Mouse (Mus musculus) ovary, adult 18-20 months (tissue): ENCODE measurements around the gene Tacc3.

Experiments
- DNase-seq: peaks from one replicate; pipeline ENCODE4 v3.0.0; 2022; ENCODE audit warnings: low spot score, mixed read lengths

Gene Tacc3

GRCm38 (mm10) chr5:33694848-33695717, 37.2 kb downstream of the Tacc3 start:
- DNase-seq: no peak

DNA sequence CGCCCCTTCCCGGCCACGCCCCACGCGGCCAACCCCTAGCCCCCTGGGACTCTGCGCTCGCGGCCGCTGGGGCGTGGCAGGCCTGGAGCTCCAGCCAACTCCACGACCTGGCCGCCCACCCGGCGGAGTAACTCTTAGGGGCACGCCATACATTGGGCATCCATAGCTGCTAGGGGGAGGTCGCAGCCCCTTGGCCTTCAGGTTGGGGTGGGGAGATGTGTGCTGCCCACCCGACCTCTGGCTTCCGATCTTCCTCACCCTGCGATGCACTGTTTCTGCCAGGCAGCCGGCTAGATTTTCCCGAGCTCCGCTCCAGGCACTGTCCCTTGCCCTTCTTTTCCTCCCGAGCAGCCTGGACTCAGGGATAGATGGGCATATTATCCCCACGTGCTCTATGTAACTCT, 37.8 kb downstream of the Tacc3 start:
- no peak for DNase-seq

- no peak for DNase-seq
Measured at GRCm38 (mm10) chr5:33696430-33696829, 38.5 kb downstream of the Tacc3 start.

- DNase-seq: no peak
Measured at GRCm38 (mm10) chr5:33697534-33697933, 39.6 kb downstream of the Tacc3 start.

DNA sequence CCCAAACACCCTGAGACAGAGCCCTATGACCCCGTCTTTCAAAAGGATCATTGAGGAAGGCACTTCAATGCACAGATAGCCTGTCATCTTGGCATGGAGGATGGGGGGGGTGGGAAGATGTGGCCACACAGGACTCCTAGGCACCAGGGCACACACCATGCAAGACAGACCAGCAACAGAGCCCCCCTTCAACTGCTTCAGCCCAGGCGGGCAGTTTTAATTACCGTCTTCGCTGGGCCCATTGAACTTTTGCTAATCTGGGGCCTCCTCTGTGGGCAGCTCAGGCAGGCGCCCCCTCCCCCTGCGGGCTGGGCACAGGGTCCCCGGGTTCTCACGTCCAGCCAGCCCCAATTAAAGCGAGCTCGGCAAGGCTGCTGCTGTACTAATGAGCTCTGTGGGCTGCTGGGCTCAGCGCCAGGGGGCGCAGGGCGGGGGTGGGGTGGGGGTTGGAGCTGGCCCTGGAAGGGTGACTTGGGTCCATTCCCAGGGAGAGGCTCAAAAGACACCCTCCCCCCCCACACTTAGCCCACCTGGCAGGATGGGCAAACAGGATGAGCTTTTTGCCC, 40.1 kb downstream of the Tacc3 start:
- no peak for DNase-seq

DNA sequence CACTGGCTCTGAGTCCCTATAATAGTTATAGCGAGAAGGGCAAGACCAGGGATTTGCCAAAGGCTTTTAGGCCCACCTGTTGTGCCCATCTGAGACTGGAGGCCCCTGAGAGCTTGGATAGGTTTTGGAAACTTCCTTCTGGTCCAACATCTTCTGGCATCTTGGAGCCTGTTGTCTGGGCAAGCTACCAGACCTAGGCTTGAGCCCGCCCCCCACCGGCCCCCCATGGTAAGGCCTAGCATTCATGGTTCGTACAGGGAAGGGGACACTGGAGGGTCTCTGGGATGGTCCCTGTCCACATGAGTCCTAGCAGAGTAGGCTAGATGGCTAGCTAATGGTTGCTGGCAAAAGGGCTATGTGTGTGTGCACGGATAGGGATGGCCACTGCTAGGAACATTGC, 40.7 kb downstream of the Tacc3 start:
- DNase-seq: no peak

- no peak for DNase-seq
Measured at GRCm38 (mm10) chr5:33700010-33700409, 42.1 kb downstream of the Tacc3 start.

- no peak for DNase-seq
Measured at GRCm38 (mm10) chr5:33701832-33702231, 43.9 kb downstream of the Tacc3 start.

DNA sequence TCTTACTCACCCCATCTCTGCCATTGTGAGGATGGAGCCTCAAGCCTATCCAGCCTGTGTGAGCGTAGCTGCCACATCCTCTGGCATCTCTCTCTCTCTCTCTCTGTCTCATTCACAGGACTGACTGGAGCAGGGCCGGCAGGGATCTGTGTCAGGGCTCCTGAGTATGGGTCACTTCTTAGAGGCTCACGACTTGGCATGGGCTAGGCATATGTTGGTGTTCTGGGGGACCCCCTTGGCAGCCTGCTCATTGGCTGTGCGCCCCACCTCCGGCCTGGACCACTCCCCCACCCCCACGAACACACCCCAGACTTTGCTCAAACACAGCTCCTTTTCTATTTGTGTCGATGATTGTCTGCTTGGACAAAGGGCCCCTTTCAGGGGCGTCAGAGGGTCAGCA, 46.1 kb downstream of the Tacc3 start:
- DNase-seq: no peak

DNA sequence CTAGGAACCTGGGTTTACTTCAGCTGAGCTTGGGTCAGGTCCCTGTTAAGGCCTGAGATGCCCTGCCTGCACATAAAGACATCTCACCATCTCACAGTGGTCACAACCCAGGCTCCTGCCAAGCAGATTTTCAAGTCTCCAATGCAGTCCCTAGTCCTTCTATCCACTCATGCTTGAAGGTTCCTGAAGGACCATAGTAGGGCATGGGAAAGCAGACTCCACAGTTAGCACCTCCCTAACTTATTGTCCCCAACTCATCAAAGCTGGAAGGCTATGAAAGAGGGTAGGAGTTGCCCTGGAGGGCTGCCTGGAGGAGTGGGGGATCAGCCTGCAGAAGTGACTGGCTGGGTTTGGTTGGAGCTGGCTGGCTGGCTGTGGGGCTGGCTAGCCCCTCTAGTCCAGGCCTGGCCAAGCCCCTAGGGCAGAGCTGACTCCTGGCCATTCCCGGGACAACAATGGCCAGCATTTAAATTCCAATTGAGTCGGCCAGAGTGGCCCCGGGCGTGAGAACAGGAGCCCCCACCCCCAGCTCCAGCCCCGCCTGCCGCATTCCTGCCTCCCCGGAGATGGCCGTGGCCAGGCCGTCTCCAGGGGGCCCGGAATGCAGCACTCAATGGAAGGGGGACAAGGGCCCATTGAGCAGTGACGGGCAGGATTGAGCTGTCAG, 47.1 kb downstream of the Tacc3 start:
- no peak for DNase-seq

GRCm38 (mm10) chr5:33705612-33706349, 47.9 kb downstream of the Tacc3 start:
- no peak for DNase-seq

DNA sequence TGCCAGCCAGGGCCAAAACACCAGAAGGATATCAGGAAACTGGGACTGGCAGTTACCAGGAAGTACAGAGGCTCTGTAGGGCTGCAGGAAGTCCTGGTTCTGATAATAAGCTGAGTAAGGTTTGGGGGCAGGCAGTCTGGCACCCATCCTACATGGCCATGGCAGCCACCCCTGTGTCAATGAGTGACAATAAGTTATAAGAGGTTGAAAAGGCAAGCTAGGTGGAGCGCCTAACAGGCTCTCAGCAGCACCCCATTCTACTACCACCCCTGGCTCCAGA, 48.4 kb downstream of the Tacc3 start:
- no peak for DNase-seq

- DNase-seq: no peak
Measured at GRCm38 (mm10) chr5:33707163-33707562, 49.2 kb downstream of the Tacc3 start.

- DNase-seq: no peak
Measured at GRCm38 (mm10) chr5:33709037-33709436, 51.1 kb downstream of the Tacc3 start.

GRCm38 (mm10) chr5:33712550-33712949, 54.6 kb downstream of the Tacc3 start:
- DNase-seq: no peak

GRCm38 (mm10) chr5:33715182-33715581, 57.3 kb downstream of the Tacc3 start:
- no peak for DNase-seq

GRCm38 (mm10) chr5:33716467-33716866, 58.5 kb downstream of the Tacc3 start:
- DNase-seq: no peak

- DNase-seq: no peak
Measured at GRCm38 (mm10) chr5:33718460-33718859, 60.5 kb downstream of the Tacc3 start.

- DNase-seq: no peak
Measured at GRCm38 (mm10) chr5:33720852-33721490, 63.0 kb downstream of the Tacc3 start.

- DNase-seq: peak; percentile 50
Measured at GRCm38 (mm10) chr5:33721541-33722265, 63.8 kb downstream of the Tacc3 start, which contains the start of gene Fgfr3. Gene Fgfr3, plus strand, starts transcription at chr5:33721674.

DNA sequence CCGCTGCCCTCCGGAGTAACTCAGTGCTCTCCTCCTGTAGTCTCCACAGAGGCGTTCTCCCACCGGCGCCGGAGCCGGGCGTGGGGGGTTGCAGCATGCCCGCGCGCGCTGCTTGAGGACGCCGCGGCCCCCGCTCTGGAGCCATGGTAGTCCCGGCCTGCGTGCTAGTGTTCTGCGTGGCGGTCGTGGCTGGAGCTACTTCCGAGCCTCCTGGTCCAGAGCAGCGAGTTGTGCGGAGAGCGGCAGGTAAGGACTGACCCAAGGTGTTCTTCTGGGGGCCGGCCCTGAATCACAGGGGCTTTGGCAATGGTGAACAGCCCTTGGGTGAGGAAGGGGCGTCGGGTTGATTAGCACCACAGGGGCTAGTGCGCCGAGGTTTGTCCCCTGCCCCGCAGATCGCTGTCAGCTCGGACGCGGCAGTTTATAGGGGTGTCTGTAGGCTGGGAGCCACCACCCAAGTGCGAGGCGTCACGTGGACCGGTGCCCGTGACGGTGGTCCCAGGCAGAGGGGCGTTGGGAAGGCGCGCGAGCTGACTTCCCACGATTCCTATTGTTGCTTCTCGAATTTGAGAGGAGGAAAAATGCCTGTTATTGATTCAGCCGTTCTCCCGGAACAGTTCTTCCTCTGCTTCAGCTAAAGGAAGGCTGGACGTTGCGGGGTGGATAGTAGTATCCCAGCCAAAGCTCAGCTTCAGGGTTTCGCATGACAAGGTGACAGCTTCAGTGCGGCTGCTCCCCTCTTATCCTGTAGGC, 64.5 kb downstream of the Tacc3 start:
- DNase-seq: no peak
